Mouse (Mus musculus) ovary, adult 18-20 months (tissue): Measurements from ENCODE around the gene Ano2.

Source experiments
- DNase-seq: peaks from one replicate; pipeline ENCODE4 v3.0.0; 2022; ENCODE audit warnings: low spot score, mixed read lengths

The Ano2 gene

GRCm38 (mm10) chr6:125743203-125744100 lies 53.2 kb downstream of the Ano2 start:
- DNase-seq = no peak

GRCm38 (mm10) chr6:125747322-125747930 lies 57.2 kb downstream of the Ano2 start:
- no peak for DNase-seq

GRCm38 (mm10) chr6:125748646-125749045 lies 58.4 kb downstream of the Ano2 start:
- no peak for DNase-seq

GRCm38 (mm10) chr6:125762851-125763519 lies 72.8 kb downstream of the Ano2 start:
- DNase-seq = no peak

- DNase-seq = no peak
Measured at GRCm38 (mm10) chr6:125773256-125773655, 83.0 kb downstream of the Ano2 start.

- DNase-seq = no peak
Measured at GRCm38 (mm10) chr6:125776291-125776690, 86.1 kb downstream of the Ano2 start.

GRCm38 (mm10) chr6:125802954-125803353 lies 112.7 kb downstream of the Ano2 start:
- DNase-seq = no peak

- DNase-seq = no peak
Measured at GRCm38 (mm10) chr6:125803364-125804011, 113.3 kb downstream of the Ano2 start.

- DNase-seq = no peak
Measured at GRCm38 (mm10) chr6:125808996-125809649, 118.9 kb downstream of the Ano2 start.

- DNase-seq = no peak
Measured at GRCm38 (mm10) chr6:125811395-125811794, 121.2 kb downstream of the Ano2 start.

GRCm38 (mm10) chr6:125838121-125838520 lies 147.9 kb downstream of the Ano2 start:
- DNase-seq = peak; percentile 43

- no peak for DNase-seq
Measured at GRCm38 (mm10) chr6:125841284-125841683, 151.1 kb downstream of the Ano2 start.

- no peak for DNase-seq
Measured at GRCm38 (mm10) chr6:125851196-125851595, 161.0 kb downstream of the Ano2 start.

GRCm38 (mm10) chr6:125858294-125858693 lies 168.1 kb downstream of the Ano2 start:
- DNase-seq = no peak

GRCm38 (mm10) chr6:125868516-125868915 lies 178.3 kb downstream of the Ano2 start:
- DNase-seq = no peak

- no peak for DNase-seq
Measured at GRCm38 (mm10) chr6:125871482-125871881, 181.3 kb downstream of the Ano2 start.

- DNase-seq = no peak
Measured at GRCm38 (mm10) chr6:125874742-125875141, 184.5 kb downstream of the Ano2 start.

GRCm38 (mm10) chr6:125876884-125877283 lies 186.7 kb downstream of the Ano2 start:
- DNase-seq = no peak

GRCm38 (mm10) chr6:125878671-125879070 lies 188.5 kb downstream of the Ano2 start:
- no peak for DNase-seq

GRCm38 (mm10) chr6:125879306-125879705 lies 189.1 kb downstream of the Ano2 start:
- DNase-seq = no peak

- no peak for DNase-seq
Measured at GRCm38 (mm10) chr6:125888596-125888995, 198.4 kb downstream of the Ano2 start.

- no peak for DNase-seq
Measured at GRCm38 (mm10) chr6:125894340-125894739, 204.1 kb downstream of the Ano2 start.
